Comparison of ENCODE assay signal across 8 mouse cellular contexts in genomic region chr16:20895734-20896133, GRCm38 (mm10).
DNase-seq lines count a peak whose midpoint lies in the region; ATAC-seq and TF ChIP-seq lines count a peak whose summit lies in the region.

No protein-coding gene starts in this region.

- peak; percentile 35; the same call in 1 of the 2 replicates for TF ChIP-seq CTCF in forebrain, postnatal 0 days (IDR thresholded peaks at IDR 0.05; ENCODE audit: low read depth)
- peak; percentile 57 for TF ChIP-seq CTCF in lung, postnatal 0 days (IDR thresholded peaks at IDR 0.05)
- peak; percentile 24; the same call in 1 of the 2 replicates for TF ChIP-seq CTCF in cortical plate, adult 2 months (IDR thresholded peaks at IDR 0.05; ENCODE audit: extremely low read depth, insufficient read depth, low read length)

- H3K27me3 ChIP-seq in forebrain, postnatal 0 days (ENCODE audit: insufficient read depth, low read length), result no peaks in the 10 kb centered on the region
- no peaks in the 10 kb centered on the region for H3K27me3 ChIP-seq in forebrain, embryonic 15.5 days
- no peaks in the 10 kb centered on the region for H3K27me3 ChIP-seq in lung, postnatal 0 days (replicated peaks; ENCODE audit: insufficient read depth, low read length)
- no peaks in the 10 kb centered on the region for H3K27me3 ChIP-seq in forebrain, embryonic 10.5 days (ENCODE audit: poor library complexity, severe bottlenecking)

- H3K9ac ChIP-seq in forebrain, postnatal 0 days, result no peak overlapping the region
- no peak overlapping the region for H3K9ac ChIP-seq in forebrain, embryonic 15.5 days (replicated peaks)
- H3K9ac ChIP-seq in lung, postnatal 0 days (replicated peaks; ENCODE audit: low read depth), result no peak overlapping the region

- H3K9me3 ChIP-seq in forebrain, postnatal 0 days (ENCODE audit: low read length), result no peaks in the 10 kb centered on the region
- H3K9me3 ChIP-seq in forebrain, embryonic 15.5 days, result no peaks in the 10 kb centered on the region
- H3K9me3 ChIP-seq in lung, postnatal 0 days (ENCODE audit: low read length), result no peaks in the 10 kb centered on the region
- H3K9me3 ChIP-seq in forebrain, embryonic 10.5 days, result no peaks in the 10 kb centered on the region

- H3K36me3 ChIP-seq in forebrain, postnatal 0 days (ENCODE audit: insufficient read depth), result no peaks in the 10 kb centered on the region
- H3K36me3 ChIP-seq in forebrain, embryonic 15.5 days, result no peaks in the 10 kb centered on the region
- H3K36me3 ChIP-seq in lung, postnatal 0 days (ENCODE audit: insufficient read depth, low read length), result no peaks in the 10 kb centered on the region
- no peaks in the 10 kb centered on the region for H3K36me3 ChIP-seq in forebrain, embryonic 10.5 days (replicated peaks)

- 55% methylated on average over 2 of the region's 2 CpGs for WGBS in forebrain, postnatal 0 days
- WGBS in forebrain, embryonic 15.5 days, result 66% methylated on average over 2 of the region's 2 CpGs
- WGBS in lung, postnatal 0 days, result 48% methylated on average over 2 of the region's 2 CpGs
- 60% methylated on average over 2 of the region's 2 CpGs for WGBS in forebrain, embryonic 10.5 days

- H3K4me3 ChIP-seq in forebrain, postnatal 0 days (ENCODE audit: low read depth, low read length), result no peak overlapping the region
- no peak overlapping the region for H3K4me3 ChIP-seq in forebrain, embryonic 15.5 days
- no peak overlapping the region for H3K4me3 ChIP-seq in lung, postnatal 0 days (ENCODE audit: low read depth, low read length)
- H3K4me3 ChIP-seq in cortical plate, adult 2 months (ENCODE audit: insufficient read depth, low read length), result no peak overlapping the region
- no peak overlapping the region for H3K4me3 ChIP-seq in forebrain, embryonic 10.5 days

- TF ChIP-seq POLR2A in cortical plate, adult 2 months (IDR thresholded peaks at IDR 0.05; ENCODE audit: extremely low read depth, insufficient read depth, low read length), result no peak

- H3K4me1 ChIP-seq in forebrain, postnatal 0 days (ENCODE audit: insufficient read depth), result no peaks in the 10 kb centered on the region
- H3K4me1 ChIP-seq in forebrain, embryonic 15.5 days, result no peaks in the 10 kb centered on the region
- no peaks in the 10 kb centered on the region for H3K4me1 ChIP-seq in lung, postnatal 0 days (ENCODE audit: insufficient read depth, low read depth, low read length)
- H3K4me1 ChIP-seq in cortical plate, adult 2 months (ENCODE audit: control insufficient read depth, insufficient read depth, low read length), result peaks cover 1% of the 10 kb centered on the region; the same call in 1 of the 2 replicates
- no peaks in the 10 kb centered on the region; the same call in 1 of the 2 replicates for H3K4me1 ChIP-seq in forebrain, embryonic 10.5 days

- H3K27ac ChIP-seq in forebrain, postnatal 0 days (ENCODE audit: low read depth, low read length), result no peak overlapping the region
- no peak overlapping the region for H3K27ac ChIP-seq in forebrain, embryonic 15.5 days (replicated peaks)
- no peak overlapping the region for H3K27ac ChIP-seq in lung, postnatal 0 days (ENCODE audit: low read length)
- no peak overlapping the region for H3K27ac ChIP-seq in cortical plate, adult 2 months (ENCODE audit: insufficient read depth, low read length)
- no peak overlapping the region for H3K27ac ChIP-seq in forebrain, embryonic 10.5 days

- TF ChIP-seq EP300 in lung, postnatal 0 days (IDR thresholded peaks at IDR 0.05), result no peak

- ATAC-seq in forebrain, postnatal 0 days, result no peak
- ATAC-seq in forebrain, embryonic 15.5 days (replicated peaks), result no peak
- ATAC-seq in lung, postnatal 0 days, result no peak

- peak; percentile 28 for DNase-seq in forebrain, postnatal 0 days
- peak; percentile 66 for DNase-seq in lung, postnatal 0 days (ENCODE audit: low spot score)
- DNase-seq in lung, adult 18-20 months, result no peak
- DNase-seq in mesoderm, embryonic 11.5 days (ENCODE audit: low read depth, low spot score), result peak; percentile 18
- no peak for DNase-seq in yolk sac, embryonic 10.5 days (ENCODE audit: low spot score)
- DNase-seq in forebrain, embryonic 10.5 days (ENCODE audit: extremely low spot score, low spot score), result no peak

- no peak overlapping the region for H3K4me2 ChIP-seq in forebrain, postnatal 0 days (ENCODE audit: low read depth)
- H3K4me2 ChIP-seq in forebrain, embryonic 15.5 days (replicated peaks), result no peak overlapping the region
- no peak overlapping the region for H3K4me2 ChIP-seq in lung, postnatal 0 days (replicated peaks; ENCODE audit: low read depth, low read length)

Comparison
In these comparisons a context has a peak if more than half of its experiments do, and no peak if none do; other contexts are left out.
1. DNase-seq: peak in forebrain, postnatal 0 days (single experiment), lung, postnatal 0 days (single experiment) and mesoderm, embryonic 11.5 days (single experiment); none in lung, adult 18-20 months (0 of 2), yolk sac, embryonic 10.5 days (single experiment) and forebrain, embryonic 10.5 days (single experiment).
2. Peak in every context shown above with its lines, with median percentiles within 50 percentile points of each other: CTCF ChIP-seq.